Mouse (Mus musculus): ENCODE results near the gene Bricd5.

Gene Bricd5

GRCm38 (mm10) chr17:24485090-24485860 lies 11.6 kb downstream of the Bricd5 start:
- DNase-seq (ENCODE audit: low read depth): no peak

- no peak for DNase-seq (ENCODE audit: low read depth)
Observed at GRCm38 (mm10) chr17:24488186-24488661, 14.5 kb downstream of the Bricd5 start, which contains the start of gene Caskin1. Gene Caskin1 (plus strand): TSS chr17:24488601.

GRCm38 (mm10) chr17:24488662-24489264 lies 15.1 kb downstream of the Bricd5 start:
- no peak for DNase-seq (ENCODE audit: low read depth)

GRCm38 (mm10) chr17:24489265-24490030 lies 15.8 kb downstream of the Bricd5 start:
- DNase-seq (ENCODE audit: low read depth): no peak

GRCm38 (mm10) chr17:24490399-24490798 lies 16.7 kb downstream of the Bricd5 start:
- DNase-seq (ENCODE audit: low read depth): no peak

- peak; percentile 78 for DNase-seq (ENCODE audit: low read depth)
Observed at GRCm38 (mm10) chr17:24494627-24495335, 21.1 kb downstream of the Bricd5 start.

GRCm38 (mm10) chr17:24495443-24495842 lies 21.8 kb downstream of the Bricd5 start:
- DNase-seq (ENCODE audit: low read depth): no peak

GRCm38 (mm10) chr17:24496026-24496425 lies 22.3 kb downstream of the Bricd5 start:
- DNase-seq (ENCODE audit: low read depth): no peak

- peak; percentile 24 for DNase-seq (ENCODE audit: low read depth)
Observed at GRCm38 (mm10) chr17:24502208-24502607, 28.5 kb downstream of the Bricd5 start.

- no peak for DNase-seq (ENCODE audit: low read depth)
Observed at GRCm38 (mm10) chr17:24504085-24504484, 30.4 kb downstream of the Bricd5 start.

- no peak for DNase-seq (ENCODE audit: low read depth)
Observed at GRCm38 (mm10) chr17:24505286-24505955, 31.7 kb downstream of the Bricd5 start.

GRCm38 (mm10) chr17:24506332-24507070 lies 32.8 kb downstream of the Bricd5 start:
- no peak for DNase-seq (ENCODE audit: low read depth)

GRCm38 (mm10) chr17:24507129-24507664 lies 33.5 kb downstream of the Bricd5 start:
- no peak for DNase-seq (ENCODE audit: low read depth)

- no peak for DNase-seq (ENCODE audit: low read depth)
Observed at GRCm38 (mm10) chr17:24507806-24508460, 34.2 kb downstream of the Bricd5 start.

GRCm38 (mm10) chr17:24513609-24514008 lies 39.9 kb downstream of the Bricd5 start:
- peak; percentile 53 for DNase-seq (ENCODE audit: low read depth)

GRCm38 (mm10) chr17:24514270-24515257 lies 40.9 kb downstream of the Bricd5 start:
- no peak for DNase-seq (ENCODE audit: low read depth)

- DNase-seq (ENCODE audit: low read depth): no peak
Observed at GRCm38 (mm10) chr17:24520450-24520849, 46.8 kb downstream of the Bricd5 start.

- DNase-seq (ENCODE audit: low read depth): no peak
Observed at GRCm38 (mm10) chr17:24524734-24525133, 51.0 kb downstream of the Bricd5 start.

Measured in 416B (cell line).